Mouse (Mus musculus) C2C12 (cell line): ENCODE measurements around the gene Cyb5b.

Experiments used
- CEBPB ChIP-seq: IDR thresholded peaks from one replicate; pipeline ENCODE4 v1.6.1; 2011; ENCODE audit warnings: low read depth, mild to moderate bottlenecking, control low read depth, moderate library complexity
- CTCF ChIP-seq: IDR thresholded peaks from one replicate; pipeline ENCODE4 v1.5.1; 2011; ENCODE audit not compliant: control insufficient read depth, insufficient read depth, insufficient read length
- USF1 ChIP-seq: IDR thresholded peaks from one replicate; pipeline ENCODE4 v1.6.1; 2011; ENCODE audit warnings: low read depth, mild to moderate bottlenecking, control low read depth, moderate library complexity

- TF ChIP-seq USF1 (no peak), CTCF (no peak), CEBPB (no peak)
Observed at GRCm38 (mm10) chr8:107167848-107168247, 17.4 kb downstream of the Cyb5b start.
